Mouse (Mus musculus): ENCODE measurements around the gene Mgat4d. TPM values are rescaled to one million over a fixed set of nuclear protein-coding genes. Genes with fewer than 3 reads are reported as not detected.
A peak's percentile ranks its signal among the peaks of the same experiment; 100 is the strongest.
"Not testable (repeated sequence)": the region's sequence is repeated elsewhere in the genome, so short reads cannot be mapped to it uniquely, and the experiment has no call there.

The Mgat4d gene
- polyA plus RNA-seq, 1 experiment from 2014 or later, result not detected

GRCm38 (mm10) chr8:83426949-83427348 is 78.7 kb downstream of the Mgat4d start:
- peaks cover 7% of the 10 kb centered on the region; the same call in 1 of the 2 replicates for H3K4me1 ChIP-seq (replicated peaks; ENCODE audit: control insufficient read depth, insufficient read depth, low read length)

GRCm38 (mm10) chr8:83428621-83429020 is 80.3 kb downstream of the Mgat4d start:
- H3K4me1 ChIP-seq (replicated peaks; ENCODE audit: control insufficient read depth, insufficient read depth, low read length); H3K9me3 ChIP-seq (ENCODE audit: control insufficient read depth, low read length); H3K27me3 ChIP-seq (ENCODE audit: control insufficient read depth, insufficient read depth, low read depth, low read length); H3K36me3 ChIP-seq (ENCODE audit: control insufficient read depth, insufficient read depth, low read length); ATAC-seq (ENCODE audit: low read depth); H3K27ac ChIP-seq (ENCODE audit: low read length); H3K9ac ChIP-seq (ENCODE audit: low read length); H3K4me3 ChIP-seq (ENCODE audit: low read length); H3K4me2 ChIP-seq (ENCODE audit: low read depth, low read length): not testable (repeated sequence)
- 89% methylated on average over 3 of the region's 3 CpGs for WGBS

More at GRCm38 (mm10) chr8:83426949-83427348, 78.7 kb downstream of the Mgat4d start:
- WGBS, result 14% methylated on average over 7 of the region's 7 CpGs
- Histone ChIP-seq H3K27ac (ENCODE audit: low read length) (no peak overlapping the region), H3K4me3 (ENCODE audit: low read length) (no peak overlapping the region), H3K27me3 (ENCODE audit: control insufficient read depth, insufficient read depth, low read depth, low read length) (no peaks in the 10 kb centered on the region; the same call in 1 of the 2 replicates), H3K9ac (ENCODE audit: low read length) (no peak overlapping the region), H3K9me3 (ENCODE audit: control insufficient read depth, low read length) (no peaks in the 10 kb centered on the region), H3K4me2 (ENCODE audit: low read depth, low read length) (no peak overlapping the region), H3K36me3 (ENCODE audit: control insufficient read depth, insufficient read depth, low read length) (no peaks in the 10 kb centered on the region)
- ATAC-seq (ENCODE audit: low read depth), result peak; percentile 81

- peaks cover 7% of the 10 kb centered on the region; the same call in 1 of the 2 replicates for H3K4me1 ChIP-seq (replicated peaks; ENCODE audit: control insufficient read depth, insufficient read depth, low read length)
- H3K9ac ChIP-seq (ENCODE audit: low read length), result no peak overlapping the region
- WGBS, result 63% methylated on average over 4 of the region's 4 CpGs
- no peaks in the 10 kb centered on the region; the same call in 1 of the 2 replicates for H3K27me3 ChIP-seq (ENCODE audit: control insufficient read depth, insufficient read depth, low read depth, low read length)
- no peak overlapping the region for H3K4me2 ChIP-seq (ENCODE audit: low read depth, low read length)
- no peak for ATAC-seq (ENCODE audit: low read depth)
- no peak overlapping the region for H3K27ac ChIP-seq (ENCODE audit: low read length)
- H3K36me3 ChIP-seq (ENCODE audit: control insufficient read depth, insufficient read depth, low read length), result peaks cover 4% of the 10 kb centered on the region; the same call in 1 of the 2 replicates
- H3K9me3 ChIP-seq (ENCODE audit: control insufficient read depth, low read length), result no peaks in the 10 kb centered on the region
- no peak overlapping the region for H3K4me3 ChIP-seq (ENCODE audit: low read length)
Measured at GRCm38 (mm10) chr8:83429071-83429524, 80.8 kb downstream of the Mgat4d start.

Other genes with a start within 250 kb of the Mgat4d start
- 1.4 TPM in 2 replicates for gene Tbc1d9, start 183.1 kb upstream of the Mgat4d start, polyA plus RNA-seq (2015; fragmentation: Nextera tagmentation; extraction: Ambion mirVana)
- gene Gm10645, start 182.3 kb upstream of the Mgat4d start, polyA plus RNA-seq (2015; fragmentation: Nextera tagmentation; extraction: Ambion mirVana), result 0.23 and 0.89 TPM in 2 replicates
- 0.16 TPM in 1 of 2 replicates, not detected in the other for gene Ucp1, start 58.1 kb upstream of the Mgat4d start, polyA plus RNA-seq (2015; fragmentation: Nextera tagmentation; extraction: Ambion mirVana)
- gene Elmod2, start 16.0 kb upstream of the Mgat4d start, polyA plus RNA-seq (2015; fragmentation: Nextera tagmentation; extraction: Ambion mirVana), result 16.5 and 17.0 TPM in 2 replicates
- gene Clgn, start 41.4 kb downstream of the Mgat4d start, polyA plus RNA-seq (2015; fragmentation: Nextera tagmentation; extraction: Ambion mirVana), result 0.05 and 0.14 TPM in 2 replicates
- gene Scoc, start 109.9 kb downstream of the Mgat4d start, polyA plus RNA-seq (2015; fragmentation: Nextera tagmentation; extraction: Ambion mirVana), result 114 TPM in 2 replicates
- not detected in 2 replicates for gene Olfr370, start 187.3 kb downstream of the Mgat4d start, polyA plus RNA-seq (2015; fragmentation: Nextera tagmentation; extraction: Ambion mirVana)
- gene Ndufb7, start 218.2 kb downstream of the Mgat4d start, polyA plus RNA-seq (2015; fragmentation: Nextera tagmentation; extraction: Ambion mirVana), result 338 and 350 TPM in 2 replicates

All from lung, embryonic 16.5 days (tissue).